Mouse (Mus musculus): Measurements from ENCODE around the gene Plxnb3.

DNA sequence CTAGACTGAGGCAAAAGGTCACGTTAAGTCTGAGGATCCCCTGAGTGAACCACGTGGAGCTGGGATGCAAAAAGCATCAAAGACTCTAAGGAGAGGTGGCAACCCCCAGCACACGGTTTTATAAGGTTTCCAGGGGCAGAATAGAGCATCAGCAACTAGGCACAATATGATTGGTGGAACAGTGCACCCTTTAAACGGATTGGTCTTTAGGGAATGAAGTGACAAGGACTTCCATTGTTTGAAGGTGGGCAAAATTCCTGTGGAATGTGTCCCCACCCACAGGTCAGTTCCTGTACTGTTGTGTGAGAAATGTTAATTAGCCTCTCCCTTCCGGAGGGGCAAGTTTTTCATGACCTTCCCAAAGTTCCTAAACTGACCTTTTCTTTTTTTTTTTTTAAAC lies 17.7 kb upstream of the Plxnb3 start:
- TF ChIP-seq CTCF (IDR thresholded peaks at IDR 0.05; ENCODE audit: low read depth) (no peak), EP300 (IDR thresholded peaks at IDR 0.05; ENCODE audit: low read depth) (no peak)

All from liver, postnatal 0 days (tissue).